Mouse (Mus musculus) MEL (cell line): ENCODE results near the gene Prss22. TPM values are rescaled to one million over a fixed set of nuclear protein-coding genes. Genes with fewer than 3 reads are reported as not detected.

Source experiments
- DNase-seq: peaks from one replicate; pipeline ENCODE4 v3.0.0; 2011; ENCODE audit warnings: low read depth, low spot score
- H3K27ac ChIP-seq: 2 replicates; pipeline ENCODE4 v1.5.1; 2012; ENCODE audit warnings: low read depth, mild to moderate bottlenecking, control low read depth, low read length, moderate library complexity; ENCODE audit not compliant: control insufficient read depth
- H3K27me3 ChIP-seq, 2 experiments: fragments of 150-350 bp in 1 of 2; sonication (generic) in 1 of 2; 2 replicates each; pipeline ENCODE4 v1.6.1; 2012; ENCODE audit warnings: low read length in 2 of 2, mild to moderate bottlenecking in 2 of 2, improper control_type of control experiment in 1 of 2, moderate library complexity in 1 of 2; ENCODE audit not compliant: insufficient read depth in 2 of 2, control insufficient read depth in 1 of 2
- H3K36me3 ChIP-seq, 2 experiments: 2 replicates each; pipeline ENCODE4 v1.6.1; 2012 to 2014; ENCODE audit warnings: low read length in 2 of 2, improper control_type of control experiment in 1 of 2, inconsistent platforms in 1 of 2, mild to moderate bottlenecking in 1 of 2; ENCODE audit not compliant: insufficient read depth in 2 of 2, control insufficient read depth in 1 of 2
- H3K4me1 ChIP-seq, 2 experiments: fragments of 150-350 bp in 1 of 2; sonication (generic) in 1 of 2; 2 replicates each; pipeline ENCODE4 v1.6.1; 2012; ENCODE audit warnings: low read length in 2 of 2, improper control_type of control experiment in 1 of 2, mild to moderate bottlenecking in 1 of 2; ENCODE audit not compliant: insufficient read depth in 2 of 2, control insufficient read depth in 1 of 2
- H3K4me3 ChIP-seq, 2 experiments: fragments of 150-350 bp in 1 of 2; sonication (generic) in 1 of 2; 2 replicates each; pipeline ENCODE4 v1.5.1; 2012; ENCODE audit warnings: low read depth in 2 of 2, low read length in 2 of 2, mild to moderate bottlenecking in 2 of 2, moderate library complexity in 2 of 2, control low read depth in 1 of 2, improper control_type of control experiment in 1 of 2; ENCODE audit not compliant: control insufficient read depth in 1 of 2, insufficient read depth in 1 of 2
- H3K79me2 ChIP-seq: 2 replicates; pipeline ENCODE4 v1.6.1; 2012; ENCODE audit warnings: mild to moderate bottlenecking, low read length, moderate library complexity; ENCODE audit not compliant: control insufficient read depth, poor library complexity, insufficient read depth
- H3K9ac ChIP-seq: 2 replicates; pipeline ENCODE4 v1.6.1; 2012; ENCODE audit warnings: low read depth, mild to moderate bottlenecking, control low read depth, low read length, moderate library complexity; ENCODE audit not compliant: control insufficient read depth, poor library complexity, severe bottlenecking
- H3K9me3 ChIP-seq: fragments of 150-350 bp; sonication (generic); replicated peaks from 2 replicates; pipeline ENCODE4 v1.6.1; 2012; ENCODE audit warnings: mild to moderate bottlenecking, low read length, improper control_type of control experiment, moderate library complexity; ENCODE audit not compliant: insufficient read depth
- BHLHE40 ChIP-seq: IDR thresholded peaks from 2 replicates; pipeline ENCODE4 v1.6.1; 2012; ENCODE audit warnings: low read depth, mild to moderate bottlenecking, inconsistent platforms, low read length, improper control_type of control experiment, borderline replicate concordance
- EP300 ChIP-seq, 2 experiments: IDR thresholded peaks; 2 replicates each; pipeline ENCODE4 v1.6.1; 2011; ENCODE audit warnings: improper control_type of control experiment in 2 of 2, low read length in 2 of 2, low read depth in 1 of 2, mild to moderate bottlenecking in 1 of 2
- ETS1 ChIP-seq: IDR thresholded peaks from 2 replicates; pipeline ENCODE4 v1.6.1; 2012; ENCODE audit warnings: low read depth, mild to moderate bottlenecking, inconsistent platforms, low read length, improper control_type of control experiment, moderate library complexity
- GABPA ChIP-seq: IDR thresholded peaks from 2 replicates; pipeline ENCODE4 v1.6.1; 2012; ENCODE audit warnings: low read depth, mild to moderate bottlenecking, inconsistent platforms, low read length, improper control_type of control experiment, moderate library complexity
- GATA1 ChIP-seq: IDR thresholded peaks from 2 replicates; pipeline ENCODE4 v1.6.1; 2011; ENCODE audit warnings: low read depth, low read length, improper control_type of control experiment
- HCFC1 ChIP-seq: IDR thresholded peaks from 2 replicates; pipeline ENCODE4 v1.6.1; 2012; ENCODE audit warnings: low read depth, mild to moderate bottlenecking, inconsistent platforms, low read length, improper control_type of control experiment, moderate library complexity
- JUND ChIP-seq: IDR thresholded peaks from 2 replicates; pipeline ENCODE4 v1.6.1; 2011; ENCODE audit warnings: low read depth, mild to moderate bottlenecking, improper control_type of control experiment, low read length
- KAT2A ChIP-seq: conservative IDR thresholded peaks from 2 replicates; pipeline ENCODE4 v1.6.1; 2012; ENCODE audit warnings: low read depth, low read length, improper control_type of control experiment, inconsistent platforms
- MAFK ChIP-seq: IDR thresholded peaks from 2 replicates; pipeline ENCODE4 v1.6.1; 2011; ENCODE audit warnings: low read depth, mild to moderate bottlenecking, low read length, improper control_type of control experiment, borderline replicate concordance
- MAX ChIP-seq: IDR thresholded peaks from 2 replicates; pipeline ENCODE4 v1.6.1; 2011; ENCODE audit warnings: low read length, improper control_type of control experiment
- MAZ ChIP-seq: IDR thresholded peaks from 2 replicates; pipeline ENCODE4 v1.6.1; 2012; ENCODE audit warnings: low read depth, mild to moderate bottlenecking, inconsistent platforms, low read length, improper control_type of control experiment
- MXI1 ChIP-seq: IDR thresholded peaks from 2 replicates; pipeline ENCODE4 v1.6.1; 2011; ENCODE audit warnings: mild to moderate bottlenecking, low read depth, low read length, improper control_type of control experiment
- MYB ChIP-seq: IDR thresholded peaks from 2 replicates; pipeline ENCODE4 v1.6.1; 2011; ENCODE audit warnings: mild to moderate bottlenecking, low read depth, low read length, improper control_type of control experiment
- MYC ChIP-seq: IDR thresholded peaks from 2 replicates; pipeline ENCODE4 v1.6.1; 2011; ENCODE audit warnings: low read depth, mild to moderate bottlenecking, low read length, improper control_type of control experiment, moderate library complexity
- NELFE ChIP-seq: IDR thresholded peaks from 2 replicates; pipeline ENCODE4 v1.6.1; 2011; ENCODE audit warnings: low read depth, low read length, improper control_type of control experiment
- POLR2A ChIP-seq, 2 experiments: IDR thresholded peaks; 2 replicates each; pipeline ENCODE4 v1.6.1; 2011 to 2012; ENCODE audit warnings: low read length in 2 of 2, mild to moderate bottlenecking in 2 of 2, control low read depth in 1 of 2, improper control_type of control experiment in 1 of 2, low read depth in 1 of 2, moderate library complexity in 1 of 2; ENCODE audit not compliant: control insufficient read depth in 1 of 2, insufficient read depth in 1 of 2, poor library complexity in 1 of 2
- POLR2AphosphoS2 ChIP-seq: IDR thresholded peaks from 2 replicates; pipeline ENCODE4 v1.6.1; 2011; ENCODE audit warnings: low read length, improper control_type of control experiment
- POLR2AphosphoS5 ChIP-seq: IDR thresholded peaks from 2 replicates; pipeline ENCODE4 v1.6.1; 2012; ENCODE audit warnings: low read depth, borderline replicate concordance, mild to moderate bottlenecking, inconsistent platforms, low read length, moderate library complexity, mixed read lengths
- SIN3A ChIP-seq: IDR thresholded peaks from 2 replicates; pipeline ENCODE4 v1.6.1; 2012; ENCODE audit warnings: low read length, improper control_type of control experiment, inconsistent platforms
- SMC3 ChIP-seq: IDR thresholded peaks from 2 replicates; pipeline ENCODE4 v1.6.1; 2011; ENCODE audit warnings: low read depth, low read length, improper control_type of control experiment
- TAL1 ChIP-seq: IDR thresholded peaks from 2 replicates; pipeline ENCODE4 v1.6.1; 2012; ENCODE audit warnings: mild to moderate bottlenecking, inconsistent platforms, low read length, moderate library complexity, mixed read lengths
- TBP ChIP-seq: IDR thresholded peaks from 2 replicates; pipeline ENCODE4 v1.8.0; 2011; ENCODE audit warnings: low read depth, low read length, improper control_type of control experiment
- TCF12 ChIP-seq: IDR thresholded peaks from 2 replicates; pipeline ENCODE4 v1.6.1; 2014; ENCODE audit warnings: low read depth, mild to moderate bottlenecking, inconsistent platforms, low read length, improper control_type of control experiment, moderate library complexity
- UBTF ChIP-seq: IDR thresholded peaks from 2 replicates; pipeline ENCODE4 v1.6.1; 2012; ENCODE audit warnings: low read depth, mild to moderate bottlenecking, inconsistent platforms, low read length, improper control_type of control experiment, moderate library complexity, borderline replicate concordance; ENCODE audit not compliant: insufficient read depth
- USF1 ChIP-seq: IDR thresholded peaks from 2 replicates; pipeline ENCODE4 v1.6.1; 2014; ENCODE audit warnings: low read depth, mild to moderate bottlenecking, inconsistent platforms, low read length, improper control_type of control experiment, moderate library complexity
- USF2 ChIP-seq, 2 experiments: IDR thresholded peaks; 2 replicates each; pipeline ENCODE4 v1.6.1; 2011 to 2012; ENCODE audit warnings: improper control_type of control experiment in 2 of 2, low read length in 2 of 2, borderline replicate concordance in 1 of 2, inconsistent platforms in 1 of 2, low read depth in 1 of 2, mild to moderate bottlenecking in 1 of 2; ENCODE audit not compliant: insufficient read depth in 1 of 2
- ZC3H11A ChIP-seq: IDR thresholded peaks from 2 replicates; pipeline ENCODE4 v1.6.1; 2012; ENCODE audit warnings: low read depth, mild to moderate bottlenecking, inconsistent platforms, low read length, improper control_type of control experiment
- ZMIZ1 ChIP-seq: IDR thresholded peaks from 2 replicates; pipeline ENCODE4 v1.6.1; 2012; ENCODE audit warnings: low read depth, mild to moderate bottlenecking, inconsistent platforms, low read length, improper control_type of control experiment, moderate library complexity
- ZNF384 ChIP-seq: IDR thresholded peaks from 2 replicates; pipeline ENCODE4 v1.6.1; 2012; ENCODE audit warnings: low read depth, mild to moderate bottlenecking, inconsistent platforms, low read length, improper control_type of control experiment
- polyA plus RNA-seq, 2 experiments: library from polyadenylated mRNA; stranded (reverse) in 1 of 2; unstranded in 1 of 2; fragments of >175 nt in 1 of 2; fragments of >200 nt in 1 of 2; gene quantifications; 2 replicates each; pipeline versions ENCODE4 v1.2.1 to v1.2.4; 2012; ENCODE audit warnings: low replicate concordance in 2 of 2, low read depth in 1 of 2; ENCODE audit not compliant: insufficient read length in 2 of 2, insufficient read depth in 1 of 2, missing spikeins in 1 of 2
- total RNA-seq: library from RNA; depleted of rRNA; stranded (reverse); fragments of 300-350 nt; gene quantifications from 2 replicates; pipeline ENCODE4 v1.2.3, GENCODE M21; 2012

Gene Prss22
- total and polyA plus RNA-seq, 3 experiments: not detected

DNA sequence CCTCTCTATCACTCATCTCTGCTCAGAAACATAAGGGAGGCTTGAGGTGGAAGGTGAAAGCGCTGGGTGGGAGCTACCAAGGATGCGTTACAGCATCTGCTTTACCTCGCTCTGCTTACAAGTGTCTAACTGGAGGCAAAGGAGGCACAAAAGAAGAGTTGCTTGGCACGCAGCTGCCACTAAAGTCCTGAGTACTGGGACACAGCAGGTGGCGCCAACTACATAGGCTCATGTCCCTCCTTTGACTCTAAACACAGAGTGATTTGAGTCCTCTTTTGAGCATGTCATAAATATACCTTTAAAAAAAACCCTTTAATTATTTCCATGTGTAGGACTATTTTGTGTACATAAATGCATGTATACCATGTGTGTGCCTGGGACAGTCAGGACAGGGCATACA lies 11.7 kb upstream of the Prss22 start:
- H3K36me3 ChIP-seq: peaks cover 0 to 2% of the 10 kb centered on the region in 2 experiments; a peak in 1 of 4 replicates
- H3K9ac ChIP-seq: no peak overlapping the region
- DNase-seq: no peak
- H3K9me3 ChIP-seq: no peaks in the 10 kb centered on the region
- H3K27me3 ChIP-seq: peaks cover 2% of the 10 kb centered on the region in 2 experiments; a peak in 3 of 4 replicates
- no peak overlapping the region for H3K27ac ChIP-seq
- H3K4me3 ChIP-seq: no peak overlapping the region
- TF ChIP-seq TCF12 (no peak), ZMIZ1 (no peak), MAX (no peak), MAZ (no peak), POLR2AphosphoS5 (no peak), ETS1 (no peak), MAFK (no peak), UBTF (no peak), USF1 (no peak), USF2 (IDR thresholded peaks at IDR 0.05; ENCODE audit: borderline replicate concordance in 1 of 2, insufficient read depth in 1 of 2, low read depth in 1 of 2, low read length in 2 of 2) (no peak), TAL1 (no peak), ZNF384 (no peak), MXI1 (no peak), NELFE (no peak), JUND (no peak), HCFC1 (no peak), GABPA (no peak), TBP (no peak), POLR2AphosphoS2 (no peak), BHLHE40 (no peak)
- peaks cover 10 to 19% of the 10 kb centered on the region in 2 experiments for H3K4me1 ChIP-seq
- no peaks in the 10 kb centered on the region for H3K79me2 ChIP-seq

DNA sequence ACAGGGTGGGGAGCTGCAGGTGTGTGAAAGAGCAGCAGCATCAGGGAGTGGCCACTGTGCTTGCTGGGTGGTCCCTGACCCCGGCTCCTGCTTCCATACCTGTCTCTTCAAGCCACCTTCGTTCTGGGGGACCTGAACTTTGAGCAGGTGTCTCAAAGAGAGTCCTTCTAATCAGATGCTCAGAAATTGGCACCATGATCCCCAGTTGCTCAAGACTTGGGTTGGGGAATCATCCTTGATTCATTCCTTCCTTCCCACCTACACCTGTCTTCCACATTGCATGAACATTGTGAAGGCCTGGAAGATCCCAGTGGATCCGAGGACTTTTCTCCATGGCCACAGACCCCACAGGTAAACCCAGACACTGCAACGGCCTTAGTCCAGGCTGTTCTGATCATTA lies 10.2 kb upstream of the Prss22 start:
- no peaks in the 10 kb centered on the region for H3K79me2 ChIP-seq
- no peak for TF ChIP-seq EP300 (IDR thresholded peaks at IDR 0.05; ENCODE audit: low read depth in 1 of 2, low read length in 2 of 2)
- no peak for TF ChIP-seq SIN3A
- TF ChIP-seq KAT2A: no peak
- TF ChIP-seq ETS1: no peak
- TF ChIP-seq SMC3: no peak
- no peak for TF ChIP-seq MYC
- TF ChIP-seq MAFK: no peak
- TF ChIP-seq MAX: no peak
- no peak for TF ChIP-seq NELFE
- no peak for TF ChIP-seq MYB
- no peak for TF ChIP-seq POLR2A (IDR thresholded peaks at IDR 0.05; ENCODE audit: control insufficient read depth in 1 of 2, insufficient read depth in 1 of 2, low read depth in 1 of 2, low read length in 2 of 2, poor library complexity in 1 of 2)
- TF ChIP-seq GATA1: no peak
- TF ChIP-seq HCFC1: no peak
- no peak for TF ChIP-seq UBTF
- TF ChIP-seq ZMIZ1: no peak
- TF ChIP-seq ZC3H11A: no peak
- H3K27ac ChIP-seq: no peak overlapping the region
- no peaks in the 10 kb centered on the region for H3K9me3 ChIP-seq
- no peak for DNase-seq
- no peak overlapping the region for H3K9ac ChIP-seq
- H3K36me3 ChIP-seq: peaks cover 0 to 2% of the 10 kb centered on the region in 2 experiments; a peak in 1 of 4 replicates
- peaks cover 10 to 19% of the 10 kb centered on the region in 2 experiments for H3K4me1 ChIP-seq
- H3K27me3 ChIP-seq: peaks cover 2% of the 10 kb centered on the region in 2 experiments; a peak in 3 of 4 replicates
- H3K4me3 ChIP-seq: no peak overlapping the region
